ENCODE assay signal across 21 mouse cellular contexts in genomic region chr17:90621828-90622227, GRCm38 (mm10).
DNase-seq lines count a peak whose midpoint lies in the region; ATAC-seq and TF ChIP-seq lines count a peak whose summit lies in the region.
"Had no signal": no experiment of that assay in that cellular context is flagged by ENCODE, and none has a peak within 500 bp of the region (broad histone marks: within the 10 kb centered on the region; RNA-seq: fewer than 3 reads in every experiment).

No protein-coding gene starts in this region.

- H3K4me2 ChIP-seq in hindbrain, postnatal 0 days (ENCODE audit: low read depth, low read length) = no peak overlapping the region
- no peak overlapping the region for H3K4me2 ChIP-seq in hindbrain, embryonic 12.5 days (replicated peaks)
- no peak overlapping the region for H3K4me2 ChIP-seq in stomach, postnatal 0 days (replicated peaks; ENCODE audit: low read depth)
- H3K4me2 ChIP-seq: embryonic facial prominence, embryonic 12.5 days; heart, embryonic 13.5 days; hindbrain, embryonic 14.5 days had no signal

- H3K4me1 ChIP-seq in hindbrain, postnatal 0 days (ENCODE audit: insufficient read depth, low read length) = no peaks in the 10 kb centered on the region
- no peaks in the 10 kb centered on the region for H3K4me1 ChIP-seq in hindbrain, embryonic 12.5 days
- H3K4me1 ChIP-seq in E14TG2a.4 (replicated peaks; ENCODE audit: low read depth, low read length) = peaks cover 22% of the 10 kb centered on the region
- H3K4me1 ChIP-seq in stomach, postnatal 0 days (replicated peaks; ENCODE audit: control insufficient read depth, insufficient read depth) = no peaks in the 10 kb centered on the region
- H3K4me1 ChIP-seq: embryonic facial prominence, embryonic 12.5 days; heart, embryonic 13.5 days had no signal

- ATAC-seq in hindbrain, postnatal 0 days = no peak
- ATAC-seq in hindbrain, embryonic 12.5 days (ENCODE audit: low FRiP score) = no peak
- ATAC-seq in stomach, postnatal 0 days (ENCODE audit: low FRiP score, low TSS enrichment) = no peak
- ATAC-seq: activated CD4-positive, CD25-positive, alpha-beta regulatory T cell, adult 4 months; CD4-positive, CD25-positive, alpha-beta regulatory T cell, adult 4 months; Patski had no signal

- H3K9ac ChIP-seq in hindbrain, postnatal 0 days (replicated peaks; ENCODE audit: low read length) = no peak overlapping the region
- H3K9ac ChIP-seq in hindbrain, embryonic 12.5 days = no peak overlapping the region
- no peak overlapping the region for H3K9ac ChIP-seq in stomach, postnatal 0 days (ENCODE audit: low read length)
- H3K9ac ChIP-seq: embryonic facial prominence, embryonic 12.5 days; heart, embryonic 13.5 days; hindbrain, embryonic 14.5 days had no signal

- no peaks in the 10 kb centered on the region for H3K27me3 ChIP-seq in hindbrain, postnatal 0 days (ENCODE audit: insufficient read depth, low read length)
- no peaks in the 10 kb centered on the region for H3K27me3 ChIP-seq in hindbrain, embryonic 12.5 days
- no peaks in the 10 kb centered on the region for H3K27me3 ChIP-seq in E14TG2a.4 (ENCODE audit: insufficient read depth, low read length)
- no peaks in the 10 kb centered on the region for H3K27me3 ChIP-seq in stomach, postnatal 0 days (ENCODE audit: control insufficient read depth, insufficient read depth, low read length)
- H3K27me3 ChIP-seq: embryonic facial prominence, embryonic 12.5 days; heart, embryonic 13.5 days had no signal

- no peaks in the 10 kb centered on the region for H3K36me3 ChIP-seq in hindbrain, postnatal 0 days (ENCODE audit: insufficient read depth, low read length)
- no peaks in the 10 kb centered on the region for H3K36me3 ChIP-seq in hindbrain, embryonic 12.5 days
- H3K36me3 ChIP-seq in E14TG2a.4 (ENCODE audit: insufficient read depth, low read length) = no peaks in the 10 kb centered on the region
- H3K36me3 ChIP-seq in stomach, postnatal 0 days (ENCODE audit: control insufficient read depth, insufficient read depth, low read length) = no peaks in the 10 kb centered on the region
- H3K36me3 ChIP-seq: embryonic facial prominence, embryonic 12.5 days; heart, embryonic 13.5 days had no signal

- H3K27ac ChIP-seq in hindbrain, postnatal 0 days = no peak overlapping the region
- H3K27ac ChIP-seq in hindbrain, embryonic 12.5 days = no peak overlapping the region
- H3K27ac ChIP-seq in left cerebral cortex, adult 2 months = no peak overlapping the region
- H3K27ac ChIP-seq in stomach, postnatal 0 days (replicated peaks) = no peak overlapping the region
- H3K27ac ChIP-seq: embryonic facial prominence, embryonic 12.5 days; heart, embryonic 13.5 days; hindbrain, embryonic 14.5 days had no signal

- no peak overlapping the region for H3K4me3 ChIP-seq in hindbrain, postnatal 0 days (ENCODE audit: low read length)
- no peak overlapping the region for H3K4me3 ChIP-seq in hindbrain, embryonic 12.5 days
- H3K4me3 ChIP-seq in left cerebral cortex, adult 2 months = no peak overlapping the region
- no peak overlapping the region for H3K4me3 ChIP-seq in E14TG2a.4 (replicated peaks; ENCODE audit: low read length)
- no peak overlapping the region for H3K4me3 ChIP-seq in stomach, postnatal 0 days (ENCODE audit: low read depth, low read length)
- H3K4me3 ChIP-seq: embryonic facial prominence, embryonic 12.5 days; heart, embryonic 13.5 days had no signal

- intact Hi-C loops in left cerebral cortex, adult 2 months (cut with DNase I) = loop anchor here (10.0 kb wide), 1 partner anchor 1283 kb away; no protein-coding TSS in a partner anchor

- no peaks in the 10 kb centered on the region for H3K9me3 ChIP-seq in hindbrain, postnatal 0 days (ENCODE audit: low read length)
- H3K9me3 ChIP-seq in hindbrain, embryonic 12.5 days (replicated peaks) = no peaks in the 10 kb centered on the region
- no peaks in the 10 kb centered on the region for H3K9me3 ChIP-seq in E14TG2a.4 (ENCODE audit: low read length)
- H3K9me3 ChIP-seq in stomach, postnatal 0 days (ENCODE audit: control insufficient read depth, low read length) = no peaks in the 10 kb centered on the region
- H3K9me3 ChIP-seq: embryonic facial prominence, embryonic 12.5 days; heart, embryonic 13.5 days had no signal

- TF ChIP-seq EP300 in stomach, postnatal 0 days (optimal IDR thresholded peaks at IDR 0.05) = no peak

- peak; percentile 8 for DNase-seq in hindbrain, postnatal 0 days (ENCODE audit: low spot score)
- DNase-seq in left cerebral cortex, adult 2 months (ENCODE audit: extremely low spot score in 1 of 2, low spot score in 2 of 2) = no peak
- no peak for DNase-seq in left cerebral cortex, adult 8-10 months (ENCODE audit: low spot score in 2 of 2)
- no peak for DNase-seq in stomach, postnatal 0 days (ENCODE audit: low spot score)
- no peak for DNase-seq in right cerebral cortex, adult 18-20 months
- DNase-seq: adrenal gland, postnatal 14 days; B cell, adult 2 months; cerebellum, adult 11-12 months; cerebellum, adult 9-10 months; cerebellum, postnatal 25 days; gastrocnemius, postnatal 36 days; heart, adult 11 months; heart, postnatal 10 days had no signal

- TF ChIP-seq CTCF in hindbrain, postnatal 0 days (IDR thresholded peaks at IDR 0.05; ENCODE audit: low read depth) = peak; percentile 38; the same call in 1 of the 2 replicates
- TF ChIP-seq CTCF in left cerebral cortex, adult 2 months (IDR thresholded peaks at IDR 0.05) = peak; percentile 40
- 0 out of 2 replicates have a peak, but pooled peaks have one; percentile 8 for TF ChIP-seq CTCF in E14TG2a.4 (conservative IDR thresholded peaks at IDR 0.05; ENCODE audit: low read length)
- TF ChIP-seq CTCF in stomach, postnatal 0 days (IDR thresholded peaks at IDR 0.05; ENCODE audit: low read depth) = peak; percentile 37; the same call in 1 of the 2 replicates

- 87% methylated on average over 4 of the region's 4 CpGs for WGBS in hindbrain, postnatal 0 days
- 91% methylated on average over 4 of the region's 4 CpGs for WGBS in hindbrain, embryonic 12.5 days
- WGBS in stomach, postnatal 0 days = 84% methylated on average over 4 of the region's 4 CpGs
